ENCODE assay signal across 27 mouse cellular contexts in genomic region chr10:93112021-93112420, GRCm38 (mm10). TPM values are rescaled to one million over a fixed set of nuclear protein-coding genes. Genes with fewer than 3 reads are reported as not detected.
"Had no signal": no experiment of that assay in that cellular context is flagged by ENCODE, and none has a peak within 500 bp of the region (broad histone marks: within the 10 kb centered on the region; RNA-seq: fewer than 3 reads in every experiment).

No protein-coding gene starts in this region.

- H3K27ac ChIP-seq: embryonic facial prominence, embryonic 10.5 days; embryonic facial prominence, embryonic 12.5 days; embryonic facial prominence, embryonic 13.5 days; embryonic facial prominence, embryonic 15.5 days; forebrain, embryonic 10.5 days; forebrain, embryonic 12.5 days; forebrain, embryonic 13.5 days; forebrain, embryonic 15.5 days; gastrocnemius, adult 2 months; heart, adult 2 months had no signal

- H3K9ac ChIP-seq: embryonic facial prominence, embryonic 12.5 days; embryonic facial prominence, embryonic 13.5 days; embryonic facial prominence, embryonic 15.5 days; forebrain, embryonic 12.5 days; forebrain, embryonic 13.5 days; forebrain, embryonic 15.5 days; forebrain, postnatal 0 days had no signal

- H3K36me3 ChIP-seq: embryonic facial prominence, embryonic 10.5 days; embryonic facial prominence, embryonic 12.5 days; embryonic facial prominence, embryonic 13.5 days; embryonic facial prominence, embryonic 15.5 days; forebrain, embryonic 10.5 days; forebrain, embryonic 12.5 days; forebrain, embryonic 15.5 days had no signal

- H3K4me3 ChIP-seq: embryonic facial prominence, embryonic 10.5 days; embryonic facial prominence, embryonic 12.5 days; embryonic facial prominence, embryonic 13.5 days; embryonic facial prominence, embryonic 15.5 days; erythroblast, embryonic 14.5 days; forebrain, embryonic 10.5 days; forebrain, embryonic 12.5 days; forebrain, embryonic 13.5 days; forebrain, embryonic 15.5 days; gastrocnemius, adult 2 months; heart, adult 2 months had no signal

- H3K4me1 ChIP-seq: embryonic facial prominence, embryonic 10.5 days; embryonic facial prominence, embryonic 12.5 days; embryonic facial prominence, embryonic 13.5 days; embryonic facial prominence, embryonic 15.5 days; forebrain, embryonic 10.5 days; forebrain, embryonic 12.5 days; forebrain, embryonic 15.5 days had no signal

- DNase-seq: cerebellum, adult 8-10 months; cerebellum, adult 9-10 months; cerebellum, adult 9-11 months; cerebellum, postnatal 10 days; cerebellum, postnatal 14 days; cerebellum, postnatal 25 days; cerebellum, postnatal 36 days; embryo, embryonic 11 days; forebrain, postnatal 0 days; gastrocnemius, adult 2 months; gastrocnemius, postnatal 10 days; gastrocnemius, postnatal 14 days; gastrocnemius, postnatal 25 days; gastrocnemius, postnatal 36 days; heart, adult 11 months; heart, adult 18-20 months; heart, adult 2 months had no signal

- H3K27me3 ChIP-seq: embryonic facial prominence, embryonic 12.5 days; embryonic facial prominence, embryonic 13.5 days; embryonic facial prominence, embryonic 15.5 days; forebrain, embryonic 13.5 days; forebrain, embryonic 15.5 days had no signal

RNA-seq across cellular contexts. Expression of gene Cfap54, which starts 30.6 kb away (rescaled TPM):
- polyA plus RNA-seq: embryonic facial prominence, embryonic 11.5 days had no signal
